Mouse (Mus musculus) lung, postnatal 0 days (tissue): ENCODE results near the gene Zfp827. TPM values are rescaled to one million over a fixed set of nuclear protein-coding genes. Genes with fewer than 3 reads are reported as not detected.

Experiments used
- ATAC-seq: fragments of 200-750 bp; cut with Nextera tagmentation; 2 replicates; pipeline ENCODE4 v1.8.0; 2017; ENCODE audit warnings: moderate library complexity
- DNase-seq: peaks from one replicate; pipeline ENCODE4 v3.0.0-alpha.2; 2016; ENCODE audit warnings: low spot score
- H3K27ac ChIP-seq: fragments of 300-500 bp; sonication (generic); 2 replicates; pipeline ENCODE4 v1.5.1; 2014; ENCODE audit warnings: antibody characterized with exemption, mild to moderate bottlenecking, low read length, mixed read lengths
- H3K27me3 ChIP-seq: fragments of 300-500 bp; sonication (generic); replicated peaks from 2 replicates; pipeline ENCODE4 v1.6.1; 2014; ENCODE audit warnings: low read length, mixed read lengths; ENCODE audit not compliant: insufficient read depth
- H3K36me3 ChIP-seq: fragments of 300-500 bp; sonication (generic); 2 replicates; pipeline ENCODE4 v1.6.1; 2014; ENCODE audit warnings: low read length, mixed read lengths; ENCODE audit not compliant: insufficient read depth
- H3K4me1 ChIP-seq: fragments of 300-500 bp; sonication (generic); 2 replicates; pipeline ENCODE4 v1.6.1; 2014; ENCODE audit warnings: antibody characterized with exemption, low read depth, low read length, mixed read lengths; ENCODE audit not compliant: insufficient read depth
- H3K4me2 ChIP-seq: fragments of 300-500 bp; sonication (generic); replicated peaks from 2 replicates; pipeline ENCODE4 v1.6.1; 2014; ENCODE audit warnings: low read depth, mild to moderate bottlenecking, low read length, moderate library complexity, mixed read lengths
- H3K4me3 ChIP-seq: fragments of 300-500 bp; sonication (generic); 2 replicates; pipeline ENCODE4 v1.5.1; 2014; ENCODE audit warnings: low read depth, low read length
- H3K9ac ChIP-seq: fragments of 300-500 bp; sonication (generic); replicated peaks from 2 replicates; pipeline ENCODE4 v1.6.1; 2014; ENCODE audit warnings: low read depth, mild to moderate bottlenecking
- H3K9me3 ChIP-seq: fragments of 300-500 bp; sonication (generic); 2 replicates; pipeline ENCODE4 v1.6.1; 2016; ENCODE audit warnings: low read length, mixed read lengths
- CTCF ChIP-seq: IDR thresholded peaks from 2 replicates; pipeline ENCODE4 v1.5.1; 2016; ENCODE audit warnings: antibody characterized with exemption, mild to moderate bottlenecking
- EP300 ChIP-seq: IDR thresholded peaks from 2 replicates; pipeline ENCODE4 v1.6.1; 2016; ENCODE audit warnings: antibody characterized with exemption, mild to moderate bottlenecking, control low read depth
- WGBS: fragments of 180-500 bp; shearing (Covaris S2); extraction: QIAGEN DNeasy Blood & Tissue Kit; methylation state at CpG from one replicate; pipeline ENCODE4 v1.1.7; 2014; 5-methylcytosine and 5-hydroxymethylcytosine counted together
- polyA plus RNA-seq: library from polyadenylated mRNA; unstranded; fragments of >200 nt; fragmentation: Nextera tagmentation; extraction: Ambion mirVana; gene quantifications from 2 replicates; pipeline ENCODE4 v1.2.1, GENCODE M21; 2015

Gene Zfp827
- polyA plus RNA-seq, 1 experiment from 2014 or later: 3.4 TPM

DNA sequence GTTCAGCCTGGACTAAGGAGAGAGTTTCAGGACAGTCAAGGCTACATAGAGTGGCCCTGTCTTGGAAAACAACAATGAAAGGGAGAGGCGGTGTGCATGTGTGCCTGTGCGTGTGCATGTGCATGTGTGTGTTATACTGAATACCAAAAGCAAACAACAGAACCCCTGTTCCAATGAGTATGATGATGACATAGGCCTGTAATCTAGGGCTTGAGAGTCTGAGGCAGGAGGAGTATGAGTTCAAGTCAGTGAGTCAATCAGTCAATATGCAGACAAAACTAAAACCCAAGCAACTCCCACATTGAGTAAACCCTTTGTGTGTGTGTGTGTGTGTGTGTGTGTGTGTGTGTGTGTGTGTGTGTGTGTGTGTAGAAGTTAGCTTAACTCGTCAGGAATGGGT lies 13.2 kb downstream of the Zfp827 start:
- Histone ChIP-seq H3K27ac (no peak overlapping the region), H3K4me2 (no peak overlapping the region), H3K27me3 (no peaks in the 10 kb centered on the region), H3K9ac (no peak overlapping the region), H3K4me3 (no peak overlapping the region), H3K4me1 (no peaks in the 10 kb centered on the region), H3K9me3 (no peaks in the 10 kb centered on the region), H3K36me3 (no peaks in the 10 kb centered on the region)
- WGBS: 91% methylated on average over 3 of the region's 3 CpGs
- no peak for DNase-seq
- no peak for ATAC-seq
- TF ChIP-seq EP300 (no peak), CTCF (no peak)

DNA sequence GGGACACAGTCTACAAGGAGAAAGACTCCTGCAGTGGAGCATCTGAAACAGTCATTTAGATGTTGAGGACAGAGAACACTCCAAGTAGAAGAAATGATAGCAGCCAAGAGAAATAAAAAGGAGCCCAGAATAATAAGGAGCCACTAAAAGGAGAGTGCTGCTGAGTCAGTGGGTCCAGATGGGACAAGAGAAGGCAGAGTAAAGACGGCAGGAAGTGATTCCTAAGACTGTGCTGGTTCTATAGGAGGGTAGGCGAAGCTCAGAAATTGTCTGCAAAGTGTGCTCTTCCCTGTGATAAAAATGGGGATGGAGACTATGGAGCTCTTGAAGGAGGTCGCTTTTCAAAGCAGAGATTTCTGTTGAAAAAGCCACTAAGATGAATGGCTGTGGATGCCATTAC lies 14.0 kb downstream of the Zfp827 start:
- no peak for DNase-seq
- Histone ChIP-seq H3K27ac (no peak overlapping the region), H3K9ac (no peak overlapping the region), H3K4me3 (no peak overlapping the region), H3K9me3 (no peaks in the 10 kb centered on the region), H3K27me3 (no peaks in the 10 kb centered on the region), H3K4me2 (no peak overlapping the region), H3K36me3 (no peaks in the 10 kb centered on the region), H3K4me1 (no peaks in the 10 kb centered on the region)
- no peak for TF ChIP-seq CTCF
- no peak for TF ChIP-seq EP300
- 79% methylated on average over 3 of the region's 3 CpGs for WGBS
- ATAC-seq: no peak

DNA sequence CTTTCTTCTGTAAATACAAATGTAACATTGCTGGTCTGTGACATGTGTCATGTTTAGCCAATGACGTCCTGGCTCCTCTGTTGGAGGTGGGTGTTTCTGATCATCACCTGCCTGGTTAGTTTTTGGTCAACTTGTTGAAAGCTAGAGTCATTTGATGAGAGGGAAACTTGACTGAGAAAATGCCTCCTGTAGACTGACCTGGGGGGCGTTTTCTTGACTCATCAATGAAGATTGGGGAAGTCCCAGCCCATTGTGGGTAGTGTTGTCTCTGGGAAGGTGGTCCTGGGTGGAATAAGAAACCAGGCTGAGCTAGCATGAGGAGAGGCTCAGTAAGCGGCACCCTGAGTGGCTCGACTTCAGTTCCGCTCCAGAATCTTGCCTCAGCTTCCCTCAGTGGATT lies 16.4 kb downstream of the Zfp827 start:
- Histone ChIP-seq H3K27ac (no peak overlapping the region), H3K4me3 (no peak overlapping the region), H3K4me1 (no peaks in the 10 kb centered on the region), H3K36me3 (no peaks in the 10 kb centered on the region), H3K4me2 (no peak overlapping the region), H3K9ac (no peak overlapping the region), H3K9me3 (no peaks in the 10 kb centered on the region), H3K27me3 (no peaks in the 10 kb centered on the region)
- TF ChIP-seq CTCF (no peak), EP300 (no peak)
- no peak for ATAC-seq
- 90% methylated on average over 5 of the region's 5 CpGs for WGBS
- no peak for DNase-seq

DNA sequence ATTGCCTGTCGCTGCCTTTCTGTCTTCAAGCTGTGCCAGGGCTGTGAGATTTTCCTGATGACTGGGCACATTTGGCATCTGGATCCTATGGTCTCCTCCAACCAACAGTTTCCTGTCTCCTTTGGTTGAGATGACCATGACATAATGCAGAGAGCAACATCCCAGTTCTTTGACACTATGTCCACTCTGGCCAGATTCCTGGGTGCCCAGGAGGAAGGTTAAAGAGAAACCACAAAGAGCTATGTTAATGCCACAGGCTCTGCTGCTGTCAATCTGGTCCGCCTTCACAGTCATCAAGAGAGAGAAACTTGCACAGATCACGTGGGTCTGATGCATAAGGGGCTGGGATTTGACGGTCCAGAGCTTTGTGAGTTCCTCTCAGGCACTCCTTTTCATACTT lies 18.4 kb downstream of the Zfp827 start:
- Histone ChIP-seq H3K27me3 (no peaks in the 10 kb centered on the region), H3K27ac (no peak overlapping the region), H3K36me3 (no peaks in the 10 kb centered on the region), H3K4me3 (no peak overlapping the region), H3K9me3 (no peaks in the 10 kb centered on the region), H3K4me1 (no peaks in the 10 kb centered on the region), H3K9ac (no peak overlapping the region), H3K4me2 (no peak overlapping the region)
- 79% methylated on average over 4 of the region's 4 CpGs for WGBS
- DNase-seq: no peak
- ATAC-seq: no peak
- TF ChIP-seq EP300 (no peak), CTCF (no peak)

DNA sequence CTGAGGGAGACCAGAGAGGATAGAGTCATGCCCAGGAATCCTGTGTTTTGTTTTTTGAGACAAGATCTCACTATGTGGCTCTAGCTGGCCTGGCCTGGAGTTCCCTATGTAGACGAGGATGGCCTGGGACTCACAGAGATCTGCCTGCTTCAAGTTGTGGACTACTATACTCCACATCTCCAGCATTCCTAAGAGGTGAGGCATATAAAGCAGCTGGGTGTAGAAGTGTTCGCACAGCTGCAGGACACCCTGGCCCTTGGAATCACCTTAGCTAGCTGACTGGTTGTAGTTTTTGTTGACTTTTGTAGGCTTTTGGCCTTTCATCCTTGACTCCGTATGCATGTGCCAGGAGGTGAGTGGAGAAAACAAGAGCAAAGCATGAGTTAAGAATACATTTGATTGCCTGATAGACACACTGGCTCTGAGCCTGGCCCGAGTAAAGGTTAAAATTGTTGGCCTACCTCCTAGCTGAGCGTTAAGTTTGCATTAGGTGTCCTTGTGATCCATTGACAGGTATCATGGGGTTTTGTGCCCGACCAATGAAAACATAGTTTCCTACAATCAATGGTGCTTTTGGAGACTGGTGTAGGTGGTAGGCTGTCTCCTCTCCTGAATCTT lies 20.3 kb downstream of the Zfp827 start:
- H3K27me3 ChIP-seq: no peaks in the 10 kb centered on the region
- no peaks in the 10 kb centered on the region for H3K9me3 ChIP-seq
- DNase-seq: peak; percentile 50
- no peaks in the 10 kb centered on the region for H3K4me1 ChIP-seq
- 57% methylated on average over 6 of the region's 6 CpGs for WGBS
- no peak overlapping the region for H3K27ac ChIP-seq
- no peak for TF ChIP-seq EP300
- no peak overlapping the region for H3K9ac ChIP-seq
- H3K36me3 ChIP-seq: no peaks in the 10 kb centered on the region
- peak; percentile 86 for ATAC-seq
- H3K4me3 ChIP-seq: no peak overlapping the region
- no peak overlapping the region for H3K4me2 ChIP-seq

DNA sequence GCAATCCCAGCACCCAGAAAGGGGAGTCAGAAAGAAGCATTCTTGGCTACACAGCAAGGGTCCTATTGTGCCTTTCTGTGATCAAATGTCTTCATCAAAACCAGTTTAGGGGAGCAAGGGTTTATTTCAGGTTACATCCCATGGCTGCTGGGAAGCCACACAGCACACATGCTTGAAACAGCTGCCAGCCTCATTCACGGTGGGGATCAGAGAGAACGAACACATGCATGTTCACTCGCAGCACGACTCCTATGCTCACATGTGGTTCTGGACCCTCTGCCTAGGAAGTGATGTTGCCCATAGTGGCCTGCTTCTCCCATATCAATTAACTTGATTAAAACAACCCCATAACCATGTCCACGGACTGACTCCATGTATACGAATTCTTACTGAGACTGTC lies 26.0 kb downstream of the Zfp827 start:
- Histone ChIP-seq H3K9ac (no peak overlapping the region), H3K4me1 (no peaks in the 10 kb centered on the region; the same call in 1 of the 2 replicates), H3K36me3 (no peaks in the 10 kb centered on the region), H3K27me3 (no peaks in the 10 kb centered on the region), H3K27ac (no peak overlapping the region), H3K4me2 (no peak overlapping the region), H3K4me3 (no peak overlapping the region), H3K9me3 (no peaks in the 10 kb centered on the region)
- TF ChIP-seq EP300 (no peak), CTCF (no peak)
- 89% methylated on average over 6 of the region's 6 CpGs for WGBS
- DNase-seq (no peak), ATAC-seq (no peak)

DNA sequence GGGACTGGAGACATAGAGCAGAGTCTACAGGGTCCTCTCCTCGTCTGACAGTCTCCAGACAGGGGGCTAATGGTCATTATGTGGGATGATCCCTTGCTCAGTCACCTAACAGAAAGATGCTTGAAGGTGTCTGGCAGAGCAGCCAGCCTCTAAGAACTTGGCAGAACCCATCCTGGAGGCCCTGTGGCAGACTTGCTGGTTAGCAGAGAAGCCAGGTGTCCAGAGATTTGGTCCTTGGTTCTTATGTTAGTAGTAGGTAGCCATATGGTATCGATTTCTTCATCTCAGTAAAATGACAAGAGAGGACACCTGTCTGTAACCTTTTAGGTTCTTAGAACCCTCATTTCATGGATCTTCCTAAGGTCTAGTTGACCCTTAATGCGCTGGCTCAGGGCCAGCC lies 28.9 kb downstream of the Zfp827 start:
- no peaks in the 10 kb centered on the region for H3K27me3 ChIP-seq

More for the DNA sequence above, 28.9 kb downstream of the Zfp827 start:
- Histone ChIP-seq H3K4me1 (no peaks in the 10 kb centered on the region; the same call in 1 of the 2 replicates), H3K27ac (no peak overlapping the region), H3K4me3 (no peak overlapping the region), H3K36me3 (no peaks in the 10 kb centered on the region), H3K9me3 (no peaks in the 10 kb centered on the region), H3K4me2 (no peak overlapping the region), H3K9ac (no peak overlapping the region)
- DNase-seq (no peak), ATAC-seq (no peak)
- WGBS: 85% methylated on average over 3 of the region's 3 CpGs
- TF ChIP-seq EP300: no peak
- TF ChIP-seq CTCF: no peak
